Mouse (Mus musculus) hindlimb bud, embryonic 11.5 days (tissue): ENCODE measurements around the gene Tmem102.

Experiments
- DNase-seq: peaks from one replicate; pipeline ENCODE4 v3.0.0-alpha.2; 2012; ENCODE audit warnings: low read depth, low spot score; ENCODE audit errors: extremely low spot score

The Tmem102 gene

DNA sequence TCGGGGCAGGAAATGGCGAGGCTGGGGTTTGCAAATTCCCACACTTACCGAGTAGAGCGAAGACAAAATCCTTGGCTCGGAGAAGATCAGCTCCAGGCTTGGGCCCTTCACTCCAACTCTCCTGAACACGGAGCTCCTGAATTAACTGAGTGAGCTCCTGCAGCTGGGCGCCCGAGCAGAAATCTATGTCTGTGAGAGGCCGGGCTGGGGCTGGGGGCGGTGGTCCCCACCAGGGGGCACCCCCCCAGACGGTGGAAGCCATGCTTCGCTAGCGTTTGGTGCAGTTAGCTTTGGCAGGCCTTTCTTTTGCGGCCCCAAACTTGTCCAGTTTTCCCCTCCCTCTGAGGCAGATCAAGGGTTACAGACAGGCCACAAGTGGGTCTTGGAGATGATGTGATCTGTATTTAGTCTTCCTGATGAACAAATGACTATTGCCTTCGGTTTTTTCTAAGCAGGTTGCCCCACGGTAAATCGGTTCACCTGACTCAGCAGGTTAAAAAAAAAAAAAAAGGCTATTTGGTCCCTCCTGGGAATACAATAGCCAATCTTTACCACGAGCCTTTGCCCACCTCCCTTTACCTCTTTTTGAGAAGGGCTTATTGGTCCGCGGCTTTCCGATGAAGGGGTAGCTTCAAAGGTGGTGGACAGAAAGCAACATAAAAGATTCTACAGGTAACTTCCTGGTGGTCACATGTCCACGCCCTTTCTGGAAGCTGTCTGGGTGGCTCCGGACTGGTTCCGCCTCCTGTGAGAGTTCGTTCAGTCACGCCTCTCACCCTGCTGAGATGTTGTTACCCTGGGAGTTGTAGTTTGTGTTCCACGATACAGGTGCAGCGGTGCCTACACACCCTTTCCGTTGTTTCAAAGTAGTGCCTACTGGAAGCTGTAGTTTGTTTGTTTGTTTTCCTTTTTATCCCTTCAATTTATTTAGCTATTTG lies at the start of gene Tmem102:
TSS of gene Tmem102 (minus strand) at position 653 of the 938 bp plus-strand sequence.
- DNase-seq: no peak

- DNase-seq: no peak
Observed at GRCm38 (mm10) chr11:69854680-69855079, 49.3 kb upstream of the Tmem102 start.

DNA sequence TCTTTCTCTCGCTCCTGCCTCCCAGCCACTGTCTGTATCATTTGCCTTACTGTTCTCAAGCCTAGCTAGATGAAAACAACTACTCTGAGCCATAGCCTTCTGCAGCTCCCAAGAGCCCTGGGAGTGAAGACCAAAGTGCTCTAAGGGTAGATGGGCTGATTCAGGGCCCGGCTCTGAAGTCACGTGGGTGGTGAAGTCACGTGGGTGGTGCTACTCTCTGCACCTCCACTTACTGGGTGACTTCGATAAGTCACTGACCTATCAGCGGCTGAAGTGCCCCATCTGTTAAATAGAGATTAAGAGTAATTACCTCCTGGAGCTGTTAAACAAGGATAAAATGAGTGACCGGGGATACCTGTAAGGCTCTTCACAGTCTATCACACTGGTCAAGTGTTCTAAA lies 48.6 kb upstream of the Tmem102 start:
- DNase-seq: no peak

DNA sequence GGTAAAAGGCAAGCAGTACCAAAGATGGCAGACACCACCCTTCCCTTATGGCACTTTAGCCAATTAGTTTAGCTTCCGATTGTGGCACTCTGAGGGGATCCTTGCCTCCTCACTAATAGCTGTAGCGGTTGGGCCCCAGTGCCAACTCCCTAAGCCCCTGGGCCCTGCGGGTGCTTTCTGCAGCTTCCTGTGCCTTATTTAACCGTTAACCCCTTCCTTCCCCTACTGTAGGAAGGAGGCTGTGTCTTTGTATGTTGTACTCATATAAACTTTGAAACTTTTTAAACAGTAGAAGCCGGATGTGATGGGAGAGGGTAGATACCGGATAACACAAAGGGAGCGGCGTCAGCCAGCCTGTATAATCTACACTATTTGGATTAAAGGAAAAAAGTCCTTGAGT lies 45.3 kb upstream of the Tmem102 start:
- DNase-seq: no peak

DNA sequence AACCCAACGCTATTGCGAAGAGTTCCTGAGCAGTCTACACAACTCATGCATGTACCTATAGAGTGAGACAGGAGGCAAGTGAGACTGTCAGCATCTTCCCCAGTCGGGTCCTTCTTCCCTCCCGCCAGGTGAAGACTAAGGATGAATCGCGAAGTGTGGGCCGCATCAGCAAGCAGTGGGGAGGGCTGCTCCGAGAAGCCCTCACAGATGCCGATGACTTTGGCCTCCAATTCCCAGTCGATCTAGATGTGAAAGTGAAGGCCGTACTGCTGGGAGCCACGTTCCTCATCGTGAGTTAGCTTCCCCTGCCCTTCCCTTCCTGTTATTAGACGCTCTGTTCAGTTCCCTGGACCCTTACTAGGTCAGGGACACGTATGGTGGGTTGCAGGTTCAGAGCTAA lies 44.5 kb upstream of the Tmem102 start:
- no peak for DNase-seq

- no peak for DNase-seq
Observed at GRCm38 (mm10) chr11:69849128-69849527, 43.7 kb upstream of the Tmem102 start.

GRCm38 (mm10) chr11:69848021-69848420 lies 42.6 kb upstream of the Tmem102 start:
- DNase-seq: no peak

GRCm38 (mm10) chr11:69846738-69847688 lies 41.6 kb upstream of the Tmem102 start:
- DNase-seq: no peak

- DNase-seq: peak; percentile 70
Observed at GRCm38 (mm10) chr11:69846198-69846680, 40.8 kb upstream of the Tmem102 start, which contains the start of gene Plscr3. Gene Plscr3 (plus strand): TSS chr11:69846376.

- no peak for DNase-seq
Observed at GRCm38 (mm10) chr11:69838714-69839104, 33.3 kb upstream of the Tmem102 start.

- peak; percentile 93 for DNase-seq
Observed at GRCm38 (mm10) chr11:69837952-69838713, 32.7 kb upstream of the Tmem102 start, which contains the start of gene Tmem256. Gene Tmem256 (plus strand): TSS chr11:69838514.

GRCm38 (mm10) chr11:69837604-69837951 lies 32.2 kb upstream of the Tmem102 start, which contains the start of gene Nlgn2:
Gene Nlgn2 (minus strand): TSS chr11:69837784.
- DNase-seq: no peak

- DNase-seq: no peak
Observed at GRCm38 (mm10) chr11:69836703-69837576, 31.5 kb upstream of the Tmem102 start.

DNA sequence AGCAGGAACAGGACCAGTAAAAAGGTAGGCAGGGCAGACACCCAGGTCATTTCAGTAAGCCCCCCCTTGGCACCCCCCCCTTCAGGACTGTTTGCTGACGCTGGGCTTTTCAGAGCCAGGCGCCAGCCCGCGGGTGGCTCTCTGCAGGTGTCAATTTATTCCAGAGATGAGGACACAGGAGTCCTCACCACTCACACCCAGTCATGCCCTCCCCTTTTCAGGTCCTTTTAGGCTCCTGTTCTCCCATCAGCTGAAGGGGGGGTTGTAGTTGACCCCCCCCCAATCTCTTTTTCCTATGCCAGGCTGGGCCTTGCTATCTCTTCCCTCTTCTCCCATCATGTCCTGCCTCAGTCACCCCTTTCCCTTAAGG lies 30.5 kb upstream of the Tmem102 start:
- no peak for DNase-seq

DNA sequence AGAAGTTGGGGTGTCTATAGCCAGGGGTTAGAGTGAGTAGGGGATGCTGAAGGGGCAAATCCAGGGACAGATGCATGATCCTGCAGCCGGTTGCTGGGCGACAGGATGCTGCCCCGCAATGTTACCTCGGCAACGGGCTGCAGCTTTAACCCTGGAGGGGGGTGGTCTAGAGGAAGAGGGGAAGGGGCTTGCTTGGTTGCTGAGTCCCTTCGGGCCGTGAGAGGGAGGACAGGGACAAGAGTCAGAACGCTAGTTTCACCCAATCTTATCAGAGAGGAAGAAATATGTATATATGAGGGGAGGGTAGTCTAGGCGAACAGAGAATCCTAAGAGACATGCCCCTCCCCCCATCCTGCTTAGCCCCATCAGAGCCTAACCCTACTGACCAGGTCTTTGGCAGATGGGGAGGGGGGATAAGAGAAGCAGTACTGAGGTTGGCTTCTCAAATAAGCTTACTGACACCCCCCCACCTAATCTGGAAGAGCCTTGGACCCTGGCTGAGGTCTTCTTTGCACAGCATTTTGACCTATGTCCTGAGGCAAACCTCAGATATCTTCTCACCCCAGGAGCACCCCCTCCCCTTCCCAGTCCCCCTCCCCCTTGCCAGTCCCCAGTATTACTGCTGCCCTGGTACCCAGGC lies 30.0 kb upstream of the Tmem102 start:
- DNase-seq: no peak

DNA sequence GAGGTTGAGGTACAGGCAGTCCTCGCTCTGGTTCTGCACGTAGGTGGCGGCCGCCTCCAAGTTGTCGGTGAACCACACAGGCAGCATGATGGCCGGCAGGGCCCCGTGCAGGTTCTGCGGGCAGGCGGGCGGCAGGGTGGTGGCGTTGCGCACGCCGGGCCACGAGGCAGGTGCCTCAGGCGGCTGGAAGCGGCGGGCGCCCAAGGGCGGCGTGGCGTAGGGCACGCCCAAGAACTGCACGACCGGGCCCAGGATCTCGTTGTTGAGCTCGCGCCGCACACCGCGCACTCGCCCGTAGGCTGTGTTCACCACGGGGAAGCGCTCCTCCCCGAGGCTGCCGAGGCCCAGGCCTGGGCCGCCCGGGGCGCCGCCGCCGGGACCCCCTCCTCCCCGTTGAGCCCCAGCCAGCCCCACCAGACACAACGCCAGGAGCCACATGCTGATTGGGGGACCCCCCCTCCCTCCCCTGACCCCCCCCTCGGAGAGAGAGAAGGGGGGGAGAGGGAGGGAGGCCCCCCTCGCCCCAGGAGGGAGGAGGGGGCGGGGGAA lies 28.7 kb upstream of the Tmem102 start:
- no peak for DNase-seq

DNA sequence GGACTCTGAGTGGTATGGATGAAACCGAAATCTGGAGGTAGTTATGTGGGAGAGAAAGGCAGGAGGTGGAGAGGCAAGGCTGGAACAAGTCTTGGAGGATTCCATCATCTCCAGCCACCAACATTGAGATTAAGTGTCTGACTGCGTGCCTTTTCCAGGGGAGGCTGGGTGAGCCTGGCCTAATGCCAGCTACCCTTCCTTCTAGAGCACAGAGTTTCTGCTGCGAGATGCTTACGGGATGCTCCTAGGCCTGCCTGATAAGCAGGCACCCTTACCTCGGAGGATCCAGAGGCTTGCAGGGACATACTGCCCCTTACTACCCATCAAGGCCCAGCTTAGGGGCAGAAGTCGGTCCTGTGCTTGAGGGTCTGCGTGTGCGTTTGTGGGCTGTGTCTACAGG lies 28.1 kb upstream of the Tmem102 start:
- DNase-seq: no peak

DNA sequence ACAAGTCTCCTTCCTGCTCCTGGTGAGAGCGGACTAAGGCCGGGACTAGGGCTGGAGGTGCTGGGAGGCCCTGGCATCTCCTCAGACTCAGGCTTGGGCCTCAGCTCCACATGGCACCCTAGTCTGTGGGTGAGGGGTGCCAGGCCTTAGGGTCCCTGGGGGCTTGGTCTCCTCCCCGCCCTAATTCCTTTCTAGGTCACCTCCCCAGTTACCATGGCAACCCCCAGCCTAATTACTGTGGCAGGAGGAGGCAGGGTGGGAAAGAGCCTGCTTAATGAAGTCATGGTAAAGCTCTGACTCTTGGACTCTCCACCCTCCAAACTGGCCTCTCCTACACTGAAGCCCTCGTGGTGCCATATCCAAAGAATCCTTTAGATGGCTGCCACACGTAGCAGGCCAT lies 23.4 kb upstream of the Tmem102 start:
- no peak for DNase-seq

- no peak for DNase-seq
Observed at GRCm38 (mm10) chr11:69823456-69823855, 18.0 kb upstream of the Tmem102 start.
